Mouse (Mus musculus) embryonic facial prominence, embryonic 13.5 days (tissue): ENCODE results near the gene Tut1. TPM values are rescaled to one million over a fixed set of nuclear protein-coding genes. Genes with fewer than 3 reads are reported as not detected.

ENCODE experiments used
- ATAC-seq: fragments of 200-750 bp; cut with Nextera tagmentation; 2 replicates; pipeline ENCODE4 v1.8.0; 2017; ENCODE audit warnings: low read depth; ENCODE audit not compliant: insufficient number of reproducible peaks, insufficient read depth, low FRiP score, low TSS enrichment
- H3K27ac ChIP-seq: fragments of 300-500 bp; sonication (generic); 2 replicates; pipeline ENCODE4 v1.5.1; 2015; ENCODE audit warnings: moderate library complexity, mild to moderate bottlenecking, inconsistent platforms
- H3K27me3 ChIP-seq: fragments of 300-500 bp; sonication (generic); 2 replicates; pipeline ENCODE4 v1.6.1; 2015; ENCODE audit warnings: mild to moderate bottlenecking, inconsistent platforms
- H3K36me3 ChIP-seq: fragments of 300-500 bp; sonication (generic); 2 replicates; pipeline ENCODE4 v1.6.1; 2015; ENCODE audit warnings: mild to moderate bottlenecking, inconsistent platforms
- H3K4me1 ChIP-seq: fragments of 300-500 bp; sonication (generic); 2 replicates; pipeline ENCODE4 v1.6.1; 2015; ENCODE audit warnings: inconsistent platforms
- H3K4me2 ChIP-seq: fragments of 300-500 bp; sonication (generic); 2 replicates; pipeline ENCODE4 v1.6.1; 2015; ENCODE audit warnings: moderate library complexity, mild to moderate bottlenecking, inconsistent platforms
- H3K4me3 ChIP-seq: fragments of 300-500 bp; sonication (generic); 2 replicates; pipeline ENCODE4 v1.5.1; 2015; ENCODE audit warnings: mild to moderate bottlenecking, inconsistent platforms
- H3K9ac ChIP-seq: fragments of 300-500 bp; sonication (generic); 2 replicates; pipeline ENCODE4 v1.6.1; 2015; ENCODE audit warnings: mild to moderate bottlenecking, inconsistent platforms
- H3K9me3 ChIP-seq: fragments of 300-500 bp; sonication (generic); 2 replicates; pipeline ENCODE4 v1.6.1; 2016; ENCODE audit warnings: inconsistent platforms
- WGBS: fragments of 180-500 bp; shearing (Covaris S2); methylation state at CpG from one replicate; pipeline ENCODE4 v1.1.7; 2015; ENCODE audit warnings: mixed read lengths; 5-methylcytosine and 5-hydroxymethylcytosine counted together
- polyA plus RNA-seq: library from polyadenylated mRNA; unstranded; fragments of >200 nt; fragmentation: Nextera tagmentation; extraction: Ambion mirVana; gene quantifications from 2 replicates; pipeline ENCODE4 v1.2.1, GENCODE M21; 2015

Tut1 gene
- polyA plus RNA-seq, 1 experiment from 2014 or later = 34.5 TPM

- H3K36me3 ChIP-seq = peaks cover 60% of the 10 kb centered on the region
- peak overlapping the region; percentile 44; the same call in 1 of the 2 replicates for H3K27ac ChIP-seq
- H3K9ac ChIP-seq = peak overlapping the region; percentile 59
- H3K9me3 ChIP-seq = no peaks in the 10 kb centered on the region
- H3K4me2 ChIP-seq = peak overlapping the region; percentile 59
- 54% methylated on average over 5 of the region's 5 CpGs for whole genome bisulfite sequencing
- no peaks in the 10 kb centered on the region for H3K27me3 ChIP-seq
- no peak for ATAC-seq
- H3K4me1 ChIP-seq = peaks cover 43% of the 10 kb centered on the region
- peak overlapping the region; percentile 97 for H3K4me3 ChIP-seq
Observed at GRCm38 (mm10) chr19:8944062-8944461, 9.6 kb upstream of the Tut1 start.

- peak overlapping the region; percentile 61; the same call in 1 of the 2 replicates for H3K9ac ChIP-seq
- H3K4me2 ChIP-seq = peak overlapping the region; percentile 59
- WGBS = 29% methylated on average over 5 of the region's 5 CpGs
- H3K4me1 ChIP-seq = peaks cover 43% of the 10 kb centered on the region
- H3K27ac ChIP-seq = peak overlapping the region; percentile 64
- peak overlapping the region; percentile 29 for H3K4me3 ChIP-seq
- peaks cover 61% of the 10 kb centered on the region for H3K36me3 ChIP-seq
- H3K27me3 ChIP-seq = no peaks in the 10 kb centered on the region
- no peaks in the 10 kb centered on the region for H3K9me3 ChIP-seq
- ATAC-seq = no peak
Observed at GRCm38 (mm10) chr19:8944750-8945149, 8.9 kb upstream of the Tut1 start.

- H3K36me3 ChIP-seq = peaks cover 62% of the 10 kb centered on the region
- WGBS = 78% methylated on average over 6 of the region's 6 CpGs
Observed at GRCm38 (mm10) chr19:8945251-8945650, 8.4 kb upstream of the Tut1 start.

GRCm38 (mm10) chr19:8946929-8947328 lies 6.7 kb upstream of the Tut1 start:
- Histone ChIP-seq H3K27me3 (no peaks in the 10 kb centered on the region), H3K9ac (no peak overlapping the region), H3K4me2 (no peak overlapping the region), H3K4me1 (peaks cover 28% of the 10 kb centered on the region), H3K9me3 (no peaks in the 10 kb centered on the region), H3K4me3 (no peak overlapping the region), H3K36me3 (peaks cover 77% of the 10 kb centered on the region), H3K27ac (no peak overlapping the region)
- ATAC-seq = no peak
- WGBS = 87% methylated on average over 7 of the region's 7 CpGs

More at GRCm38 (mm10) chr19:8945251-8945650, 8.4 kb upstream of the Tut1 start:
- Histone ChIP-seq H3K9me3 (no peaks in the 10 kb centered on the region), H3K4me1 (peaks cover 41% of the 10 kb centered on the region), H3K27me3 (no peaks in the 10 kb centered on the region), H3K27ac (peak overlapping the region; percentile 64; the same call in 1 of the 2 replicates), H3K9ac (peak overlapping the region; percentile 61; the same call in 1 of the 2 replicates), H3K4me2 (peak overlapping the region; percentile 59), H3K4me3 (peak overlapping the region; percentile 29)
- ATAC-seq = no peak

- WGBS = 86% methylated on average over 5 of the region's 5 CpGs
- ATAC-seq = no peak
- H3K36me3 ChIP-seq = peaks cover 75% of the 10 kb centered on the region
Observed at GRCm38 (mm10) chr19:8950190-8950589, 3.5 kb upstream of the Tut1 start.

GRCm38 (mm10) chr19:8952241-8952640 lies 1.4 kb upstream of the Tut1 start:
- Histone ChIP-seq H3K4me3 (no peak overlapping the region), H3K27ac (peak overlapping the region; percentile 86; the same call in 1 of the 2 replicates), H3K4me2 (no peak overlapping the region), H3K9ac (peak overlapping the region; percentile 72; the same call in 1 of the 2 replicates), H3K4me1 (peaks cover 26% of the 10 kb centered on the region), H3K9me3 (no peaks in the 10 kb centered on the region), H3K36me3 (peaks cover 73% of the 10 kb centered on the region), H3K27me3 (no peaks in the 10 kb centered on the region)
- WGBS = 92% methylated on average over 9 of the region's 9 CpGs
- ATAC-seq = no peak

More at GRCm38 (mm10) chr19:8950190-8950589, 3.5 kb upstream of the Tut1 start:
- Histone ChIP-seq H3K9me3 (no peaks in the 10 kb centered on the region), H3K4me2 (no peak overlapping the region), H3K27me3 (no peaks in the 10 kb centered on the region), H3K9ac (no peak overlapping the region), H3K4me1 (peaks cover 28% of the 10 kb centered on the region), H3K27ac (no peak overlapping the region), H3K4me3 (no peak overlapping the region)

- Histone ChIP-seq H3K9me3 (no peaks in the 10 kb centered on the region), H3K4me1 (peaks cover 26% of the 10 kb centered on the region), H3K9ac (peak overlapping the region; percentile 81), H3K4me3 (peak overlapping the region; percentile 83), H3K4me2 (peak overlapping the region; percentile 82), H3K27me3 (no peaks in the 10 kb centered on the region), H3K36me3 (peaks cover 70% of the 10 kb centered on the region), H3K27ac (peak overlapping the region; percentile 86)
- ATAC-seq = no peak
- 5% methylated on average over 9 of the region's 9 CpGs for WGBS
Observed at GRCm38 (mm10) chr19:8954171-8954570, 524 bp downstream of the Tut1 start.

GRCm38 (mm10) chr19:8962256-8962655 lies 8.6 kb downstream of the Tut1 start:
- no peak overlapping the region for H3K27ac ChIP-seq
- H3K4me1 ChIP-seq = peaks cover 15% of the 10 kb centered on the region
- H3K36me3 ChIP-seq = peaks cover 87% of the 10 kb centered on the region
- ATAC-seq = no peak
- H3K4me2 ChIP-seq = no peak overlapping the region
- H3K4me3 ChIP-seq = no peak overlapping the region
- no peak overlapping the region for H3K9ac ChIP-seq
- no peaks in the 10 kb centered on the region for H3K27me3 ChIP-seq
- no peaks in the 10 kb centered on the region for H3K9me3 ChIP-seq
- whole genome bisulfite sequencing = 81% methylated on average over 2 of the region's 2 CpGs

- no peak overlapping the region for H3K4me3 ChIP-seq
Observed at GRCm38 (mm10) chr19:8965075-8965474, 11.4 kb downstream of the Tut1 start.

GRCm38 (mm10) chr19:8965771-8966170 lies 12.1 kb downstream of the Tut1 start:
- Histone ChIP-seq H3K4me1 (peaks cover 26% of the 10 kb centered on the region), H3K36me3 (peaks cover 79% of the 10 kb centered on the region), H3K27me3 (no peaks in the 10 kb centered on the region), H3K4me2 (peak overlapping the region; percentile 70), H3K4me3 (peak overlapping the region; percentile 84), H3K9me3 (no peaks in the 10 kb centered on the region), H3K27ac (peak overlapping the region; percentile 97), H3K9ac (peak overlapping the region; percentile 77)
- ATAC-seq = no peak
- WGBS = 68% methylated on average over 8 of the region's 8 CpGs

More at GRCm38 (mm10) chr19:8965075-8965474, 11.4 kb downstream of the Tut1 start:
- Histone ChIP-seq H3K36me3 (peaks cover 79% of the 10 kb centered on the region), H3K4me2 (no peak overlapping the region), H3K9ac (peak overlapping the region; percentile 77), H3K4me1 (peaks cover 26% of the 10 kb centered on the region), H3K27ac (peak overlapping the region; percentile 97; the same call in 1 of the 2 replicates), H3K27me3 (no peaks in the 10 kb centered on the region), H3K9me3 (no peaks in the 10 kb centered on the region)
- no peak for ATAC-seq
- WGBS = 84% methylated on average over 11 of the region's 11 CpGs

GRCm38 (mm10) chr19:8966198-8966589 lies 12.5 kb downstream of the Tut1 start:
- WGBS = 39% methylated on average over 5 of the region's 5 CpGs
- peaks cover 26% of the 10 kb centered on the region for H3K4me1 ChIP-seq
- no peak for ATAC-seq
- no peaks in the 10 kb centered on the region for H3K27me3 ChIP-seq
- H3K27ac ChIP-seq = peak overlapping the region; percentile 97
- peak overlapping the region; percentile 77 for H3K9ac ChIP-seq
- no peaks in the 10 kb centered on the region for H3K9me3 ChIP-seq
- H3K4me2 ChIP-seq = peak overlapping the region; percentile 70
- H3K36me3 ChIP-seq = peaks cover 80% of the 10 kb centered on the region
- peak overlapping the region; percentile 84 for H3K4me3 ChIP-seq

- Histone ChIP-seq H3K9me3 (no peaks in the 10 kb centered on the region), H3K4me1 (peaks cover 26% of the 10 kb centered on the region), H3K27ac (peak within 1 kb of the TSS; percentile 97), H3K27me3 (no peaks in the 10 kb centered on the region), H3K9ac (peak within 1 kb of the TSS; percentile 93), H3K36me3 (peaks cover 80% of the 10 kb centered on the region), H3K4me3 (peak within 1 kb of the TSS; percentile 84), H3K4me2 (peak within 1 kb of the TSS; percentile 86)
- WGBS = under 1% methylated on average over 52 of the region's 52 CpGs
- ATAC-seq = peak; percentile 99
Observed at GRCm38 (mm10) chr19:8966590-8967372, 13.1 kb downstream of the Tut1 start, which contains the start of gene Eef1g. Gene Eef1g (plus strand): TSS chr19:8967041.
